Mouse (Mus musculus) testis, adult 2 months (tissue): Measurements from ENCODE around the gene Mt3.

Experiments
- CTCF ChIP-seq: fragments of 200-500 bp; IDR thresholded peaks from 2 replicates; pipeline ENCODE4 v1.5.1; 2012; ENCODE audit warnings: low read depth, mild to moderate bottlenecking, inconsistent platforms, low read length, moderate library complexity; ENCODE audit not compliant: control insufficient read depth, insufficient read depth, insufficient replicate concordance
- POLR2A ChIP-seq: fragments of 200-500 bp; IDR thresholded peaks from 2 replicates; pipeline ENCODE4 v1.6.1; 2012; ENCODE audit warnings: low read depth, mild to moderate bottlenecking, inconsistent platforms, low read length, moderate library complexity; ENCODE audit not compliant: control insufficient read depth

GRCm38 (mm10) chr8:94107871-94108270 is 44.5 kb upstream of the Mt3 start:
- TF ChIP-seq CTCF (no peak), POLR2A (no peak)
